Mouse (Mus musculus): ENCODE results near the gene 2210016L21Rik. TPM values are rescaled to one million over a fixed set of nuclear protein-coding genes. Genes with fewer than 3 reads are reported as not detected.

The 2210016L21Rik gene
- polyA plus RNA-seq, 1 experiment from 2014 or later: 46.8 TPM

DNA sequence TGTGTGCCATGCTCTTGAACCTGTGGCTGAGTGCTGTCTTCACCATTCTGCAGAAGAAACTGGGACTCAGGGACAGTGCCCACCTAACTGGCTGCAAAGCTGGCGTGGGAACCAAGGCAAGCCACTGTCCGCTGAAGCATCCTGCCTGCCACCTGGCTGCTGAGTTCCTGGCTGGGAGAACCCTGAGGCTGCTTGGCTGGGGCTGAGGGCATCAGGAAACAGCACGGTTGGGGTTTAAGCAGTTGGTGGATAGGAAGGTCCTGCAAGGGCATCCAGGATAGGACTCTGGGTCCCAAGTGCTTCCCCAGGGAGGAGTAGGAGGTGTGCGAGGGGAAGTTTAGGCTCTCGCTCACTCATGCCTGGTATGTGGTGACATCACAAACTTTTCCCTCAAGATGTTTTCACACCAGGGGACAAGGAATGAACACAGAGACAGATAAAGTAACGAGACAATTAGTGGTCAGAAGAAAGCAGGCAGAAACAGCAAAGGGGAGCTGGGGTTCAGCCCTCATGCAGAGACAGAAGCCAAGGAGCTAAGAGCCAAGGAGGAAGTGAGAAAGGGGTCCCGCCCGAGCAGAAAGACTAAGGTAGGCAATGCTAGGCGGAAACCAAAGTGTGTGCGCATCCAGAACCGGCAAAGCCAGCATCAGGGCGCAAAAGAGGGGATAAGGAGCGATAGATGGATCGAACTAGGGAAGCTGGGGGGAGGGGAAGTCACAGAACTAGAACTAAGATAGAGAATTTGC, 25.7 kb downstream of the 2210016L21Rik start:
- H3K36me3 ChIP-seq (ENCODE audit: control insufficient read depth, insufficient read depth, low read length): no peaks in the 10 kb centered on the region
- ATAC-seq (ENCODE audit: low read depth) (no peak), DNase-seq (ENCODE audit: low spot score) (no peak)
- H3K4me2 ChIP-seq (ENCODE audit: low read depth, low read length): no peak overlapping the region
- 35% methylated on average over 14 of the region's 14 CpGs for WGBS
- peaks cover 8% of the 10 kb centered on the region; the same call in 1 of the 2 replicates for H3K27me3 ChIP-seq (replicated peaks; ENCODE audit: control insufficient read depth, insufficient read depth, low read length)
- H3K4me1 ChIP-seq (ENCODE audit: control insufficient read depth, insufficient read depth, low read length): no peaks in the 10 kb centered on the region
- H3K9ac ChIP-seq (ENCODE audit: low read depth, low read length): no peak overlapping the region
- no peak overlapping the region for H3K4me3 ChIP-seq (ENCODE audit: low read depth, low read length)
- no peaks in the 10 kb centered on the region for H3K9me3 ChIP-seq (ENCODE audit: control insufficient read depth, low read length)
- no peak overlapping the region for H3K27ac ChIP-seq (replicated peaks; ENCODE audit: low read depth, low read length)

DNA sequence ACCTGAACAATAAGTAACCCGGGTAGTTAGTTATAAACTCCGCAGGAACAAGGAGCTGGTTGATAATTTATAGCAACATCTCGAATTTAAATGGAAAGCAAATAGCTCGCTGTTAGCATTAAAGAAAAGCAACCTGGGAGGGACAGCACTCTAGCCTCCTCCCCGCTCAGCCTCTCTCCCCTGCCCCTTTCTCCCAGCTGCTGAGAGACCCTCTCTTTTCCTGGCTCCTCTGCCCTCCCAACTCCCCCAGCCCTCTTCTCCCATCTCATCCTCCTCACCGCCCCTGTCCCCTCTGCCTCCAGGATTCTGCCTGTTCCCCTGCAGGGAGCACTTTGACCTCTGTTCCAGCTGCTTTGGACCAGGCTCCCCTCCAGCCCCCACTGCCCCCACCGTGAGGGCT, 26.7 kb downstream of the 2210016L21Rik start:
- no peak overlapping the region for H3K27ac ChIP-seq (replicated peaks; ENCODE audit: low read depth, low read length)
- H3K9me3 ChIP-seq (ENCODE audit: control insufficient read depth, low read length): no peaks in the 10 kb centered on the region
- ATAC-seq (ENCODE audit: low read depth): no peak
- H3K4me3 ChIP-seq (ENCODE audit: low read depth, low read length): no peak overlapping the region
- DNase-seq (ENCODE audit: low spot score): no peak
- H3K36me3 ChIP-seq (ENCODE audit: control insufficient read depth, insufficient read depth, low read length): no peaks in the 10 kb centered on the region
- no peak overlapping the region for H3K4me2 ChIP-seq (ENCODE audit: low read depth, low read length)
- peaks cover 8% of the 10 kb centered on the region; the same call in 1 of the 2 replicates for H3K27me3 ChIP-seq (replicated peaks; ENCODE audit: control insufficient read depth, insufficient read depth, low read length)
- WGBS: 25% methylated on average over 7 of the region's 7 CpGs
- H3K4me1 ChIP-seq (ENCODE audit: control insufficient read depth, insufficient read depth, low read length): no peaks in the 10 kb centered on the region
- H3K9ac ChIP-seq (ENCODE audit: low read depth, low read length): no peak overlapping the region

DNA sequence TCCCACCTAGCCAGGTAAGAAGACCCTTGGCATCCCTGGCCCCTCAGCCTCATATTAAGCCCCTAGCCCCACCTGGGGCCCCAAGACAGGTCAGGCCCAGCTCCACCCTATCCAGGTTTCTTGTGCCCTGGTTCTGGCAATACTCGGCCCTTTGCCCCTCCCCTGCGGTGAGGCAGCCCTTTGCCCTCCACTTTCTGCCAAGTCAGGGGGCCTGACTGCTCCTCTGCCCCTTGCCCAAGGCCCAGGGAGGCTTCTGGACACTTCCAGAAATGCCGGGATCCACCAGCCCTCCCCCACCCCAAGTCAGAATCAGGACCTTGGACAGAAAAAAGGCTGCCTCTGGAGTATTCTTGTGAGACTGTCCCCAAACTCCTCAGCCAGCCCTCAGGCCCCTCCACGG, 27.1 kb downstream of the 2210016L21Rik start:
- DNase-seq (ENCODE audit: low spot score) (no peak), ATAC-seq (ENCODE audit: low read depth) (no peak)
- WGBS: 13% methylated on average over 4 of the region's 4 CpGs
- no peak overlapping the region for H3K4me2 ChIP-seq (ENCODE audit: low read depth, low read length)
- H3K27ac ChIP-seq (replicated peaks; ENCODE audit: low read depth, low read length): no peak overlapping the region
- peaks cover 8% of the 10 kb centered on the region; the same call in 1 of the 2 replicates for H3K27me3 ChIP-seq (replicated peaks; ENCODE audit: control insufficient read depth, insufficient read depth, low read length)
- no peak overlapping the region for H3K9ac ChIP-seq (ENCODE audit: low read depth, low read length)
- no peaks in the 10 kb centered on the region for H3K9me3 ChIP-seq (ENCODE audit: control insufficient read depth, low read length)
- no peaks in the 10 kb centered on the region for H3K36me3 ChIP-seq (ENCODE audit: control insufficient read depth, insufficient read depth, low read length)
- H3K4me3 ChIP-seq (ENCODE audit: low read depth, low read length): no peak overlapping the region
- H3K4me1 ChIP-seq (ENCODE audit: control insufficient read depth, insufficient read depth, low read length): no peaks in the 10 kb centered on the region

DNA sequence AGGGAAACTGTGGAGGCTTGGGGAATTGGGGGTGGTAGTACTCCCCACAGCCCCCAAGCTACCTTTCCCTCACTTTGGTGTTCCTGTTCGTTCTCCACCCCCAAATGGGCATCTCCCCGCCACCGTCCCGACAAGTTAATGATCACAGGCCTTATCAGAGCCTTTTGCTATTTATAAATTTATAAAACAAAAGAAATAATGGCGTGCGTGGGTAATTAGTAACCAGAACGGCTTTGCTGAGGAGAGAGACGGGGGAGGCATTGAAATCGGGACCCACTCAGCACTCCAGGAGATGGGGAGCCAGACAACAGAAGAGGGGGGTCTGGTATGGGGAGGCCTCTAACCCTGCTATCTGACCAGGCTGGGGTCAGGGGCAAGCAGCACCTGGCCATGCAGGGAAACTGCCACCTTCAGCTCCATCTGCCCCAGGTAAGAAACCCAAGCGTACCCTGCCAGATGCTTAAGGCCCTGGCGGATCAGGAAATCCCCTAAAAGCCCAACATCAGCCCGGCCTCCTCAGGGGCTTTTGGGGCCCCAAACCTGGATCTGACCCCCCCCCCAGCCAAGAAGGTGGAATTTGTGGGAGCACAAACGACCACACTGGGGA, 27.8 kb downstream of the 2210016L21Rik start:
- no peak overlapping the region for H3K4me3 ChIP-seq (ENCODE audit: low read depth, low read length)
- 59% methylated on average over 12 of the region's 13 CpGs for WGBS
- H3K27ac ChIP-seq (replicated peaks; ENCODE audit: low read depth, low read length): no peak overlapping the region
- no peaks in the 10 kb centered on the region for H3K9me3 ChIP-seq (ENCODE audit: control insufficient read depth, low read length)
- ATAC-seq (ENCODE audit: low read depth) (no peak), DNase-seq (ENCODE audit: low spot score) (no peak)
- H3K4me2 ChIP-seq (ENCODE audit: low read depth, low read length): no peak overlapping the region
- peaks cover 8% of the 10 kb centered on the region; the same call in 1 of the 2 replicates for H3K27me3 ChIP-seq (replicated peaks; ENCODE audit: control insufficient read depth, insufficient read depth, low read length)
- H3K9ac ChIP-seq (ENCODE audit: low read depth, low read length): no peak overlapping the region
- H3K36me3 ChIP-seq (ENCODE audit: control insufficient read depth, insufficient read depth, low read length): no peaks in the 10 kb centered on the region
- no peaks in the 10 kb centered on the region for H3K4me1 ChIP-seq (ENCODE audit: control insufficient read depth, insufficient read depth, low read length)

DNA sequence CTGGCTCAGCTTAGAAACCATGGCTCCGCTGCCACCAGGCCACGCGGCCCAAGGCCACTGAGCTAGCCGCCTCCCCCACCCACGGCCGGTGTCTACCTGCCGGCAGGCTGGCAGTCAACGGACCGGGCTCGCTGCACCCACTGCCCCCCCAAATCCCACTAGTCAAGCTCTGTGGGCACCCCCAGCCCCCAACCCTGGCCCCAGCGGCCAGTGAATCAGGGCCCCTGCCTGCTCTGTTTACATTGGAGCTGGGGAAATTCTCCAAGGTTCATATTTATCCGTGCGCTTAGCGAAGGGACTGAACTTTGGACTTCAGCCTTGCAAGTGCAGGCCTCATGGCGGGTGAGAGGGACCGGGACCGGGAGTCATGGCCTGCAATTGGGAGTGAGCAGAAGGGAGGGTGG, 28.9 kb downstream of the 2210016L21Rik start, which contains the start of gene Hnf1a:
Gene Hnf1a, minus strand, starts transcription at position 271 of the 404 bp plus-strand sequence.
- ATAC-seq (ENCODE audit: low read depth): no peak
- H3K27ac ChIP-seq (replicated peaks; ENCODE audit: low read depth, low read length): no peak within 1 kb of the TSS
- no peaks in the 10 kb centered on the region for H3K36me3 ChIP-seq (ENCODE audit: control insufficient read depth, insufficient read depth, low read length)
- DNase-seq (ENCODE audit: low spot score): no peak
- WGBS: 80% methylated on average over 14 of the region's 17 CpGs
- no peak within 1 kb of the TSS for H3K4me2 ChIP-seq (ENCODE audit: low read depth, low read length)
- no peak within 1 kb of the TSS for H3K9ac ChIP-seq (ENCODE audit: low read depth, low read length)
- no peaks in the 10 kb centered on the region for H3K9me3 ChIP-seq (ENCODE audit: control insufficient read depth, low read length)
- no peaks in the 10 kb centered on the region for H3K4me1 ChIP-seq (ENCODE audit: control insufficient read depth, insufficient read depth, low read length)
- peaks cover 8% of the 10 kb centered on the region; the same call in 1 of the 2 replicates for H3K27me3 ChIP-seq (replicated peaks; ENCODE audit: control insufficient read depth, insufficient read depth, low read length)
- H3K4me3 ChIP-seq (ENCODE audit: low read depth, low read length): no peak within 1 kb of the TSS

DNA sequence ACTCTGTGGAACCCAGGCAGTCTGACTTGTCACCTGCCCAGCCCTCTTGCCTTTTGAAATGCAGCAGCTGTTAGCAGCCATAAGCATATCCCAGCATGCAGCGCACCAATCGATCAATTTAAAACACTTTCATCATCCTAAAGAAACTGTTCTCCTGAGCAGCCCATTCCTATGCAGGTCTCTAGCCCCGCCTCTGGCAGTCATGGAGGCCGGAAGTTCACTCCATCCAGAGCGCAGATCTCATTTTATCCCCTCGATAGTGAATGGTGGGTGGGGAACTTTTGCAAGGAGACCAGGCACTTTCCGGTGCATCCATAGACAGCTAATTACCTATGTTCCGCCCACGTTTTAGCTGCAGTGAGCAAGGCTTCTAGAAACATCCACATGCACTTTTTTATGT, 30.2 kb downstream of the 2210016L21Rik start:
- no peak overlapping the region for H3K27ac ChIP-seq (replicated peaks; ENCODE audit: low read depth, low read length)
- H3K4me1 ChIP-seq (ENCODE audit: control insufficient read depth, insufficient read depth, low read length): no peaks in the 10 kb centered on the region
- ATAC-seq (ENCODE audit: low read depth) (no peak), DNase-seq (ENCODE audit: low spot score) (no peak)
- no peak overlapping the region for H3K9ac ChIP-seq (ENCODE audit: low read depth, low read length)
- peaks cover 8% of the 10 kb centered on the region; the same call in 1 of the 2 replicates for H3K27me3 ChIP-seq (replicated peaks; ENCODE audit: control insufficient read depth, insufficient read depth, low read length)
- no peaks in the 10 kb centered on the region for H3K36me3 ChIP-seq (ENCODE audit: control insufficient read depth, insufficient read depth, low read length)
- 79% methylated on average over 9 of the region's 9 CpGs for WGBS
- H3K9me3 ChIP-seq (ENCODE audit: control insufficient read depth, low read length): no peaks in the 10 kb centered on the region
- H3K4me2 ChIP-seq (ENCODE audit: low read depth, low read length): no peak overlapping the region
- no peak overlapping the region for H3K4me3 ChIP-seq (ENCODE audit: low read depth, low read length)

DNA sequence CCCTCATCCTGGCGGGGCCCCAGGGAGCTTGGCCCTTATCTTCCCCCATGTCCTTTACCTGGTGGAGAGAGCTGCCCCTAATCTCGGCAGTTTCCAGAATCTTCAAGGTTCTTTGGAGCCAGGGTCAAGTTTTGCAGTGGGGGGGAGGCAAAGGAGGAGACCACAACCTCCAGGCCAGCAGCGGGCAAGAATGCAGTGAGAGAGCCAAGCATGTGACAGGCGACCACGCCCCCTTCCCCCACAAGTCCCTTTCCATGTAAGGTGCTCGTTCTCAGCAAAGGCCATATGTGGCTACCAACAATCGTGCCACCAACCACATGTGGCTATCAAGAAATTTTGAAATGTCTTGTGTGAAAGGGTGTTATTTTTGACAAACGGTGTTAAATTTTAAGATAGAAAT, 31.2 kb downstream of the 2210016L21Rik start:
- Histone ChIP-seq H3K4me3 (ENCODE audit: low read depth, low read length) (no peak overlapping the region), H3K36me3 (ENCODE audit: control insufficient read depth, insufficient read depth, low read length) (no peaks in the 10 kb centered on the region), H3K4me2 (ENCODE audit: low read depth, low read length) (no peak overlapping the region), H3K27me3 (replicated peaks; ENCODE audit: control insufficient read depth, insufficient read depth, low read length) (peaks cover 6% of the 10 kb centered on the region; the same call in 1 of the 2 replicates), H3K9me3 (ENCODE audit: control insufficient read depth, low read length) (no peaks in the 10 kb centered on the region), H3K27ac (replicated peaks; ENCODE audit: low read depth, low read length) (no peak overlapping the region), H3K9ac (ENCODE audit: low read depth, low read length) (no peak overlapping the region), H3K4me1 (ENCODE audit: control insufficient read depth, insufficient read depth, low read length) (no peaks in the 10 kb centered on the region)
- no peak for ATAC-seq (ENCODE audit: low read depth)
- WGBS: 78% methylated on average over 8 of the region's 8 CpGs
- DNase-seq (ENCODE audit: low spot score): no peak

DNA sequence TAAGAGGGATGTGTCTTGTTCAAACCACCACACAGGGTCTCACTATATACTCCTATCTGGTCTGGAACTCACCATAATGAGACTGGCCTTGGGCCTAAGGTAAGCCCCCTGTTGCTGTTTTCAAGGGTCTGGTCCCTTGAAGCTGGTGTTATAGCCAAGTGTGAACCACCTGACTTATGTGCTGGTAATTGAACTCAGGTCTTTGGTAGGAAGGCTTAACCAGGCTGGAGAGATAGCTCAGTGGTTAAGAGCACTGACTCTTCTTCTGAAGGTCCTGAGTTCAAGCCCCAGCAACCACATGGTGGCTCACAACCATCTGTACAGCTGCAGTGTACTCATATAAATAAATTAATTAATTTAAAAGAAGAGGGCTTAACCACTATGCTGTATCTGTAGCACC, 35.0 kb downstream of the 2210016L21Rik start:
- DNase-seq (ENCODE audit: low spot score): no peak
- ATAC-seq (ENCODE audit: low read depth): no peak
- Histone ChIP-seq H3K9me3 (ENCODE audit: control insufficient read depth, low read length) (no peaks in the 10 kb centered on the region), H3K36me3 (ENCODE audit: control insufficient read depth, insufficient read depth, low read length) (no peaks in the 10 kb centered on the region), H3K9ac (ENCODE audit: low read depth, low read length) (no peak overlapping the region), H3K4me3 (ENCODE audit: low read depth, low read length) (no peak overlapping the region), H3K4me1 (ENCODE audit: control insufficient read depth, insufficient read depth, low read length) (peaks cover 5% of the 10 kb centered on the region; the same call in 1 of the 2 replicates), H3K27ac (replicated peaks; ENCODE audit: low read depth, low read length) (no peak overlapping the region), H3K27me3 (replicated peaks; ENCODE audit: control insufficient read depth, insufficient read depth, low read length) (no peaks in the 10 kb centered on the region), H3K4me2 (ENCODE audit: low read depth, low read length) (no peak overlapping the region)
